Mouse (Mus musculus) lung, embryonic 14.5 days (tissue): ENCODE measurements around the gene Sirt3. TPM values are rescaled to one million over a fixed set of nuclear protein-coding genes. Genes with fewer than 3 reads are reported as not detected.

Experiments
- ATAC-seq: fragments of 200-750 bp; cut with Nextera tagmentation; 2 replicates; pipeline ENCODE4 v1.8.0; 2017; ENCODE audit warnings: mild to moderate bottlenecking, moderate TSS enrichment, moderate library complexity; ENCODE audit not compliant: insufficient read depth
- DNase-seq: peaks from one replicate; pipeline ENCODE4 v3.0.0-alpha.2; 2015
- H3K27ac ChIP-seq: fragments of 300-500 bp; sonication (generic); 2 replicates; pipeline ENCODE4 v1.5.1; 2014; ENCODE audit warnings: low read depth, mild to moderate bottlenecking, moderate library complexity
- H3K27me3 ChIP-seq: fragments of 300-500 bp; sonication (generic); 2 replicates; pipeline ENCODE4 v1.6.1; 2014; ENCODE audit warnings: low read length, control low read depth; ENCODE audit not compliant: insufficient read depth
- H3K36me3 ChIP-seq: fragments of 300-500 bp; sonication (generic); 2 replicates; pipeline ENCODE4 v1.6.1; 2014; ENCODE audit warnings: control low read depth; ENCODE audit not compliant: insufficient read depth
- H3K4me1 ChIP-seq: fragments of 300-500 bp; sonication (generic); 2 replicates; pipeline ENCODE4 v1.6.1; 2014; ENCODE audit warnings: antibody characterized with exemption, control low read depth; ENCODE audit not compliant: insufficient read depth
- H3K4me2 ChIP-seq: fragments of 300-500 bp; sonication (generic); 2 replicates; pipeline ENCODE4 v1.6.1; 2014; ENCODE audit warnings: mild to moderate bottlenecking
- H3K4me3 ChIP-seq: fragments of 300-500 bp; sonication (generic); 2 replicates; pipeline ENCODE4 v1.5.1; 2014; ENCODE audit warnings: low read depth, low read length
- H3K9ac ChIP-seq: fragments of 300-500 bp; sonication (generic); 2 replicates; pipeline ENCODE4 v1.6.1; 2014
- H3K9me3 ChIP-seq: fragments of 300-500 bp; sonication (generic); 2 replicates; pipeline ENCODE4 v1.6.1; 2016; ENCODE audit warnings: low read depth, low read length, control low read depth
- CTCF ChIP-seq: IDR thresholded peaks from 2 replicates; pipeline ENCODE4 v1.5.1; 2016; ENCODE audit warnings: antibody characterized with exemption, low read depth
- WGBS: fragments of 180-500 bp; shearing (Covaris S2); extraction: QIAGEN DNeasy Blood & Tissue Kit; methylation state at CpG from one replicate; pipeline ENCODE4 v1.1.7; 2014; 5-methylcytosine and 5-hydroxymethylcytosine counted together
- polyA plus RNA-seq: library from polyadenylated mRNA; unstranded; fragments of >200 nt; fragmentation: Nextera tagmentation; extraction: Ambion mirVana; gene quantifications from 2 replicates; pipeline ENCODE4 v1.2.1, GENCODE M21; 2014

The Sirt3 gene
- polyA plus RNA-seq, 1 experiment from 2014 or later = 16.6 TPM

- 29% methylated on average over 4 of the region's 4 CpGs for WGBS
- no peaks in the 10 kb centered on the region for H3K36me3 ChIP-seq
- no peaks in the 10 kb centered on the region for H3K9me3 ChIP-seq
- no peak overlapping the region for H3K9ac ChIP-seq
- H3K4me2 ChIP-seq = no peak overlapping the region
- no peak for TF ChIP-seq CTCF
- H3K4me3 ChIP-seq = no peak overlapping the region
- H3K4me1 ChIP-seq = no peaks in the 10 kb centered on the region
- no peak for ATAC-seq
- peaks cover 52% of the 10 kb centered on the region for H3K27me3 ChIP-seq
- DNase-seq = no peak
- no peak overlapping the region for H3K27ac ChIP-seq
Measured at GRCm38 (mm10) chr7:140919911-140920310, 37.8 kb upstream of the Sirt3 start.

GRCm38 (mm10) chr7:140914031-140914690 lies 32.1 kb upstream of the Sirt3 start:
- H3K36me3 ChIP-seq = no peaks in the 10 kb centered on the region
- no peaks in the 10 kb centered on the region for H3K4me1 ChIP-seq
- H3K27me3 ChIP-seq = no peaks in the 10 kb centered on the region
- ATAC-seq (no peak), DNase-seq (no peak)
- H3K9ac ChIP-seq = no peak overlapping the region
- no peaks in the 10 kb centered on the region for H3K9me3 ChIP-seq
- WGBS = 76% methylated on average over 8 of the region's 8 CpGs
- TF ChIP-seq CTCF = no peak
- no peak overlapping the region for H3K27ac ChIP-seq
- no peak overlapping the region for H3K4me3 ChIP-seq
- no peak overlapping the region for H3K4me2 ChIP-seq

DNA sequence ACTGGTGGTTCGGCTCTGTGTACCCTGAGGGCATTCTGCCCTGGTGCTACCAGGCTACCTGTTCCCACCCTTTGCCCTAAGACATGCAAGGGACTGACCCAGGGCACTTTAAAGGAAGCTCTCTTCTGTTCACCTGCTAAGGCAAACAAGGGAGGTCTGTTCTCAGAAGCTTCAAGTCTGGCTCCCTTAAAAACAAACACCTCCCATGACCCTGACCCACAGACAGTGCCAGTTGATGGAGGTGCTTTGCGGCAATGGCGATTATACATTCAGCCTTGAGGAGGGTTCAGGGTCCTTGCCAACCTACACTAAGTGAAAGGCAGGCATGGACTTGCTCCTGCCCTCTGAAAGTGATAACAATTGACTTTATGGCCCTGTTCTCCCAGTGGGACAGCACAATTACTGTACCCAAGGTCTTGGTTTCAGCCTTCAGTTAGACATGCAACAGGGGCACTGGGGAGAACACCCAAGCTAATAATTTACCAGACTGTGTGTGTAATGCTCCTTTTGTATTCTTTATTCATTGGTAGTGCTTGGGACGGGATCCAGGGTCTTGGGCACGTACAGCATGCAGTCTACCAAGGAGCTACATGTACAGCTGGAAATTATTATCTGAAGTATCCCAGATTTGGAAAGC lies 30.9 kb upstream of the Sirt3 start:
- ATAC-seq = no peak

GRCm38 (mm10) chr7:140912293-140912692 lies 30.2 kb upstream of the Sirt3 start:
- no peak overlapping the region for H3K4me3 ChIP-seq
- H3K27me3 ChIP-seq = no peaks in the 10 kb centered on the region
- no peak for DNase-seq
- H3K4me2 ChIP-seq = no peak overlapping the region
- no peak for TF ChIP-seq CTCF
- no peak for ATAC-seq
- H3K4me1 ChIP-seq = no peaks in the 10 kb centered on the region
- no peaks in the 10 kb centered on the region for H3K36me3 ChIP-seq
- H3K9ac ChIP-seq = no peak overlapping the region
- 51% methylated on average over 3 of the region's 3 CpGs for WGBS
- no peak overlapping the region for H3K27ac ChIP-seq
- no peaks in the 10 kb centered on the region for H3K9me3 ChIP-seq

More for the DNA sequence above, 30.9 kb upstream of the Sirt3 start:
- H3K27ac ChIP-seq = no peak overlapping the region
- H3K4me3 ChIP-seq = no peak overlapping the region
- 58% methylated on average over 5 of the region's 5 CpGs for WGBS
- no peaks in the 10 kb centered on the region for H3K36me3 ChIP-seq
- no peak overlapping the region for H3K4me2 ChIP-seq
- no peaks in the 10 kb centered on the region for H3K4me1 ChIP-seq
- H3K27me3 ChIP-seq = no peaks in the 10 kb centered on the region
- H3K9me3 ChIP-seq = no peaks in the 10 kb centered on the region
- no peak overlapping the region for H3K9ac ChIP-seq
- no peak for TF ChIP-seq CTCF
- no peak for DNase-seq

- peak; percentile 88 for TF ChIP-seq CTCF
- peak overlapping the region; percentile 36 for H3K9ac ChIP-seq
- H3K9me3 ChIP-seq = no peaks in the 10 kb centered on the region
- 1% methylated on average over 19 of the region's 19 CpGs for WGBS
- H3K4me1 ChIP-seq = no peaks in the 10 kb centered on the region
- DNase-seq (peak; percentile 90), ATAC-seq (peak; percentile 79)
- no peak overlapping the region for H3K27ac ChIP-seq
- H3K36me3 ChIP-seq = no peaks in the 10 kb centered on the region
- no peaks in the 10 kb centered on the region for H3K27me3 ChIP-seq
- peak overlapping the region; percentile 93 for H3K4me2 ChIP-seq
- peak overlapping the region; percentile 40 for H3K4me3 ChIP-seq
Measured at GRCm38 (mm10) chr7:140908634-140909107, 26.6 kb upstream of the Sirt3 start.

DNA sequence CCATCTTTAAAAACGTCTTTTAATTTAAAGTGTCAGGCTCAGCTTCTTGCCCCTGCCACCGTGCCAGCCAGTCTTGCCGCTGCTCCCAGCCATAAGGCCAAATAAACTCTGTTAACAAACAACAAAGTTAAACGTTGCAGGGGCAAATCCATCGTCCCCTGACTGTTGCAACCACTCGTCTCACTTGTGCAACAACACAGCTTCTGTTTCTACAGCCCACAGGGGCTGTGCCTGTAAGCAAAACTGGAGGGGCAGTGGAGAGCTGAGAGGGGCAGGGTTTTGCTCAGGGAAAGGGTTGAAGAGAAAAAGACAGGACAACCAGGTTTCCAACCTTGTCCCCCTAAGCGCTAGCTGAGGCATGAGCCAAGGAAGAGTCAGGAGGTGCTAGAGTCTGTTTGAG lies 26.1 kb upstream of the Sirt3 start:
- ATAC-seq (0 out of 2 replicates have a peak, but pooled peaks have one; percentile 5), DNase-seq (no peak)
- H3K4me1 ChIP-seq = no peaks in the 10 kb centered on the region
- 45% methylated on average over 7 of the region's 7 CpGs for WGBS
- no peaks in the 10 kb centered on the region for H3K9me3 ChIP-seq
- no peak overlapping the region for H3K27ac ChIP-seq
- H3K4me2 ChIP-seq = peak overlapping the region; percentile 93
- H3K4me3 ChIP-seq = peak overlapping the region; percentile 40; the same call in 1 of the 2 replicates
- H3K9ac ChIP-seq = no peak overlapping the region
- TF ChIP-seq CTCF = no peak
- H3K36me3 ChIP-seq = no peaks in the 10 kb centered on the region
- H3K27me3 ChIP-seq = no peaks in the 10 kb centered on the region

DNA sequence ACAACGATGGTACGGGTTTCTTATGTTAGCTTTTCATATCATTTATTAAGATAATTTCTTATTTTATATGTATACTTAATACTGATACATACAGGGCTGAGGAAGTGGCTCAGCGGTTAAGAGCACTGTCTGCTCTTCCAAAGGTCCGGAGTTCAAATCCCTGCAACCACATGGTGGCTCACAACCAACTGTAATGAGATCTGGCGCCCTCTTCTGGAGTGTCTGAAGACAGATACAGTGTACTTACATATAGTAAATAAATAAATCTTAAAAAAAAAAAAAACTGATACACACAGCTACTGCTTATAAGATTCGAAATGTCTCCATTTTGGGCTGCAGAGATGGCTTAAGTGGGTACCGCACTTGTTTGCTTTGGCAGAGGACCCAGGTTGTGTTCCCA lies 25.6 kb upstream of the Sirt3 start:
- DNase-seq = no peak
- Histone ChIP-seq H3K4me2 (no peak overlapping the region), H3K27ac (no peak overlapping the region), H3K4me1 (no peaks in the 10 kb centered on the region), H3K9ac (no peak overlapping the region), H3K36me3 (no peaks in the 10 kb centered on the region), H3K4me3 (no peak overlapping the region), H3K27me3 (no peaks in the 10 kb centered on the region), H3K9me3 (no peaks in the 10 kb centered on the region)
- TF ChIP-seq CTCF = peak; percentile 23; the same call in 1 of the 2 replicates
- 79% methylated on average over 7 of the region's 7 CpGs for WGBS
- ATAC-seq = no peak
